In genomic region chr12:107695438-107696267, GRCm38 (mm10) we compare ENCODE assay signal across 24 mouse cellular contexts.
DNase-seq lines count a peak whose midpoint lies in the region; ATAC-seq and TF ChIP-seq lines count a peak whose summit lies in the region.
"Had no signal": no experiment of that assay in that cellular context is flagged by ENCODE, and none has a peak within 500 bp of the region (broad histone marks: within the 10 kb centered on the region; RNA-seq: fewer than 3 reads in every experiment).

No protein-coding gene starts in this region.

- WGBS in kidney, adult 2 months = 69% methylated on average over 13 of the region's 13 CpGs
- WGBS in intestine, postnatal 0 days = 41% methylated on average over 13 of the region's 13 CpGs

- peak; percentile 2 for DNase-seq in kidney, adult 2 months
- DNase-seq in kidney, adult 11 months = no peak
- peak; percentile 27 for DNase-seq in layer of hippocampus, adult 9-11 months
- DNase-seq in layer of hippocampus, postnatal 25 days (ENCODE audit: extremely low spot score in 1 of 2, low spot score in 1 of 2) = no peak
- no peak for DNase-seq in frontal cortex, postnatal 25 days (ENCODE audit: low spot score in 2 of 2)
- no peak for DNase-seq in right cerebral cortex, postnatal 14 days
- DNase-seq: adrenal gland, adult 8-10 months; adrenal gland, postnatal 36 days; B cell, adult 2 months; cerebellum, adult 11-12 months; cerebellum, adult 9-10 months; cerebellum, postnatal 25 days; gastrocnemius, postnatal 14 days; heart, adult 2 months; heart, postnatal 14 days had no signal

- H3K9me3 ChIP-seq in intestine, postnatal 0 days (ENCODE audit: control insufficient read depth) = no peaks in the 10 kb centered on the region
- H3K9me3 ChIP-seq: embryonic facial prominence, embryonic 12.5 days; forebrain, embryonic 15.5 days; heart, embryonic 15.5 days had no signal

- H3K27ac ChIP-seq in kidney, adult 2 months (ENCODE audit: insufficient read depth, low read depth, low read length) = no peak overlapping the region
- 0 out of 2 replicates have a peak overlapping the region, but pooled peaks have one; percentile 57 for H3K27ac ChIP-seq in intestine, postnatal 0 days (ENCODE audit: low read depth, low read length)
- H3K27ac ChIP-seq: embryonic facial prominence, embryonic 12.5 days; forebrain, embryonic 15.5 days; heart, adult 2 months; heart, embryonic 15.5 days; hindbrain, embryonic 10.5 days; hindbrain, embryonic 14.5 days had no signal

- no peak overlapping the region; the same call in 1 of the 2 replicates for H3K4me2 ChIP-seq in intestine, postnatal 0 days (replicated peaks; ENCODE audit: low read depth)
- H3K4me2 ChIP-seq: embryonic facial prominence, embryonic 12.5 days; forebrain, embryonic 15.5 days; heart, embryonic 11.5 days; heart, embryonic 15.5 days; hindbrain, embryonic 14.5 days had no signal

- H3K4me3 ChIP-seq in kidney, adult 2 months (ENCODE audit: insufficient read depth, low read depth, low read length) = no peak overlapping the region
- no peak overlapping the region for H3K4me3 ChIP-seq in intestine, postnatal 0 days (ENCODE audit: low read depth, low read length)
- H3K4me3 ChIP-seq: embryonic facial prominence, embryonic 12.5 days; forebrain, embryonic 15.5 days; heart, adult 2 months; heart, embryonic 15.5 days; hindbrain, embryonic 10.5 days had no signal

- peak; percentile 77 for ATAC-seq in intestine, postnatal 0 days
- ATAC-seq: CD4-positive, CD25-positive, alpha-beta regulatory T cell, adult 4 months; forebrain, embryonic 15.5 days had no signal

- no peaks in the 10 kb centered on the region for H3K27me3 ChIP-seq in kidney, adult 2 months (replicated peaks; ENCODE audit: control insufficient read depth, insufficient read depth, low read length)
- H3K27me3 ChIP-seq in intestine, postnatal 0 days (replicated peaks; ENCODE audit: control insufficient read depth, insufficient read depth, low read length) = no peaks in the 10 kb centered on the region
- H3K27me3 ChIP-seq: embryonic facial prominence, embryonic 12.5 days; forebrain, embryonic 15.5 days; heart, embryonic 15.5 days had no signal

- no peak for TF ChIP-seq POLR2A in kidney, adult 2 months (IDR thresholded peaks at IDR 0.05; ENCODE audit: low read depth, low read length)

- no peaks in the 10 kb centered on the region for H3K36me3 ChIP-seq in kidney, adult 2 months (ENCODE audit: control insufficient read depth, insufficient read depth, low read length)
- H3K36me3 ChIP-seq in intestine, postnatal 0 days (ENCODE audit: control insufficient read depth, insufficient read depth) = no peaks in the 10 kb centered on the region
- H3K36me3 ChIP-seq: embryonic facial prominence, embryonic 12.5 days; forebrain, embryonic 15.5 days; G1E; heart, embryonic 15.5 days; hindbrain, embryonic 10.5 days had no signal

- no peaks in the 10 kb centered on the region for H3K4me1 ChIP-seq in kidney, adult 2 months (ENCODE audit: control insufficient read depth, insufficient read depth, low read length)
- peaks cover 3% of the 10 kb centered on the region; the same call in 1 of the 2 replicates for H3K4me1 ChIP-seq in intestine, postnatal 0 days (replicated peaks; ENCODE audit: control insufficient read depth, insufficient read depth, low read length)
- H3K4me1 ChIP-seq: forebrain, embryonic 15.5 days; heart, embryonic 15.5 days had no signal

- no peak for TF ChIP-seq CTCF in kidney, adult 2 months (conservative IDR thresholded peaks at IDR 0.05; ENCODE audit: insufficient read depth, insufficient read length, low read depth, low read length)
- TF ChIP-seq CTCF in intestine, postnatal 0 days (IDR thresholded peaks at IDR 0.05; ENCODE audit: low read depth) = no peak

- H3K9ac ChIP-seq in intestine, postnatal 0 days (ENCODE audit: low read depth, low read length) = no peak overlapping the region
- H3K9ac ChIP-seq: embryonic facial prominence, embryonic 12.5 days; forebrain, embryonic 15.5 days; heart, embryonic 15.5 days; hindbrain, embryonic 14.5 days had no signal

Comparison
In these comparisons a context has a peak if more than half of its experiments do, and no peak if none do; other contexts are left out.
1. DNase-seq: peak in kidney, adult 2 months (single experiment) and layer of hippocampus, adult 9-11 months (single experiment); none in kidney, adult 11 months (single experiment), layer of hippocampus, postnatal 25 days (0 of 2), frontal cortex, postnatal 25 days (0 of 2) and right cerebral cortex, postnatal 14 days (single experiment).